Mouse (Mus musculus) CD8-positive naive resting alpha-beta T cell, adult 2 months (primary cell): ENCODE results near the gene Zfp758.
"Not testable (repeated sequence)": the region's sequence is repeated elsewhere in the genome, so short reads cannot be mapped to it uniquely, and the experiment has no call there.

Source experiments
- DNase-seq, 2 experiments: peaks; one replicate each; pipeline ENCODE4 v3.0.0; 2022; ENCODE audit warnings: low read depth in 2 of 2, low spot score in 2 of 2

Gene Zfp758

DNA sequence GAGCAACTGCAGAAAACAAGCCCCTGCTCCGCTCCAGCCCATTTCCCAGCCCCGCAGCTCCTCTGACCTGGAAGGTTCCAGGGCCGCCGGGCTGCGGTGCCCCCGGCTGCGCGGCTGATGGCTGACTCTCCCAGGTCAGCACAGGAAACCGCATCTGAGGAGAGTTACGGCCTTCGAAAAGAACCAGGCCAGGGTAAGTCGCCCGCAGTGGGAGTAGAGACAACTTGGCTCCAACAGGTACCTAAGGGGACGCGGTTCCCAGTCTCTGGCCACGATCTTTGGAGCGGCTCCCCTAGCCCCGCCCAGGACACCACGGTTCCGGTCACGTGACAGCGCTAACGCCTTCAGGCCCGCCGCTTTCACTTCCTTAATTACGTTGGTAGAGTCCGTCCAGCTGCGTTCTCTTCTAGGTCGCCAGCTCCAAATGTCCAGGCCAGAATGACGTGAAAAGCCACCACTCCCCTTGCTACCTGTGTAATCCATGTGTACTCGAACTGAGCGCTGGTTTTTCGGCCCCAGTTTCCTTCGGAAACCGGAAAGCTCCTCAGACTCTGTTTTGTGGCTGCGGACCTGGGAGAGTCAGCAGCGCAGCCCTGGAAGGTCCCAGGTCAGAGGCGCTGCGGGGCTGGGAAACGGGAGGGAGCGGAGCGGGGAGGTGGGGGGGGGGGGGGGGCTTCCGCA lies at the start of gene Zfp758, which contains the start of gene Zfp944:
TSS of gene Zfp758 (plus strand) at position 353 of the 681 bp plus-strand sequence.
TSS of gene Zfp944 (minus strand) at position 300 of the 681 bp plus-strand sequence.
- DNase-seq: peak; percentile 20 to 37

DNA sequence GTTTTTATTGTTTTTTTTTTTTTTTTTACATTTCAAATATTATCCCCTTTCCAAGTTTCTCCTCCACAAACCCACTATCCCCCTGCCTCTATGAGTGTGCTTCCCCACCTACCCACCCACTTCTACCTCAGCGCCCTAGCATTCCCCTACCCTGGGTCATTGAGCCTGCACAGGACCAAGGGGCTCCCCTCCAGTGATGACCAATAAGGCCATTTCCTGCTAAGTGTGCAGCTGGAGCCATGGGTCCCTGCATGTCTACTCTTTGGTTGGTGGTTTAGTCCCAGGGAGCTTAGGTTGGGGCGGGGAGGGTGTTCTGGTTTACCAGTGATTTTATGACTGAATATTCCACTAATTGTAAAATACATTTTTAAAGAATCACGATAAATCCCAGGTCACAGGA lies 47.0 kb upstream of the Zfp758 start:
- not testable (repeated sequence) for DNase-seq

DNA sequence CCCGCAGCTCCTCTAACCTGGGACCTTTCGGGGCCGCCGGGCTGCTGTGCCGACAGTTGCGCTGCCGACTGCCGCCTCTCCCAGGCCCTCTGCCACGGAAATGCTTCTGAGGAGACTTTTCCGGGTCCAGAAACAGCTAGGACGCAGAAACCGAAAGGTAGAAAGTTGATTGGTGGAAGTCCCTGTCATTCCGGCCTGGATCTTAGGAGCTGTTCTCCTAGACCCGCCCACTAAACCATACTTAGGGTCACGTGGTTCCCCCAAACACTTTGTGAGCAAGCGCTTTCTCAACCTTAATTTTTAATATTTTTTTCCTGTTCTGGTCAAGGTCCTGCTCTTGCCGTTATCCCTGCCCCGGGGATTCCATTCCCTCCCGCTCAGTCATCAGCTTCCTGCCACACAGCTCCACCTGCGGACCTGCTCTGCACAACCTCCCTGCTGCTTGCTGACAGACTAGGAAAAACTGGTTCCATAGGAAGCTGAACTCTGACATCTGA lies 46.5 kb upstream of the Zfp758 start, which contains the start of gene CT030661.1:
TSS of gene CT030661.1 (minus strand) at position 108 of the 497 bp plus-strand sequence.
- DNase-seq: peak; percentile 59 to 67

DNA sequence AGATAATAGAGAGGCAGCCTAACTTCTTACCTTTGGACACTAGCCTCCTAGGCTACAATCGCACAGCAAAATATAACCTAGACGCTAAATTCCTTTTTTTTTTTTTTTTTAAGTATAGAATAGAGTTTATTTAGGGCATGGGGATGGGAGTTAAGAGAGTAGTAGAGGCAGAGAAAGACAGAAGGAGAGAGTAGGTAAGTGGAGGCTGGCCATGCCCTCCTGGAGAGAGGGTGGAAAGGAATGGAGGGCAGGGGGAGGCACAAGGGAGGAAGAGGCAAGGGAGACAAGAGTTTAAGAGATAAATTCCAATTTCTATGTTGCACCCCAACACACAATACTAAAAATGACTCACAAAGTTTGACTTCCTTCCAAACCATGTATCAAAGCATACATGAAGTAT lies 46.0 kb upstream of the Zfp758 start:
- DNase-seq: not testable (repeated sequence)

DNA sequence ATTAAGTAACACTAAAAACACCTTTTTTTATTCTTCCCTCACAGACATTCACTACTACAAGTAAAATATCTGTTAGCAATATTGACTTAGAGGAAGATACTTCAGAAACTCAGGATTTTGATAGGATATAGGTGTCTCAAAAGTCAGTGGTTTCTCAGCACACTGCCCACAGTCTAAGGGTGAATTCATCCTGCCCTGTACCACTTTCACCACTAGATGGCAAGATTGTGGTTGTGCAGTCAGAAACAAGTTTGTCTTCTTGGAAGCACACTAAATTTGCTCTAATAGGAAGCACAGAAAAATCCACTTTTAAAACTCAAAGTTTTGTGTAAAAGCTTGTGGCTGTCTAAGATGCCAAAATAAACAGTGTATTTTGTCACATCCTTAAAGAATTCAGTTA lies 8.5 kb upstream of the Zfp758 start:
- peak; percentile 31 to 51 for DNase-seq

DNA sequence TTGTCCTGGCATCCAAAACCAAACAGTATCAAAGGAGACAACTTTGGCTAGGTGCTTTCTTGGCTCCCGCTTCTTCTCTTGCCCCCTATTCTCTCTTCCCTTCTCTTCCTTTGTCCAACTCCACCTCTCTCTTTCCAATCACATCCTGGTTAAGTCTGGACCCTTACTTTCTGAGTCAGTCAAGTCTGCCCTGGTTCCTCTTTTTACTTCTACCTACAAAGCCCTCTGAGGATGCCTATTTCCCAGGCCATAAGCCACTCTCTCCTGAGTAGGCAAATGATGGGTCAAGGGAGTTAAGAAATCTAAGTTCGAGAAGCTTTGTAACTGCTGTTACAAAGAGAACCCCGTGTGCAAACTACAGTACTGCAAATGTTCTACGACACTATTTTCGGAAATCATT lies 681 bp upstream of the Zfp758 start:
- no peak for DNase-seq

DNA sequence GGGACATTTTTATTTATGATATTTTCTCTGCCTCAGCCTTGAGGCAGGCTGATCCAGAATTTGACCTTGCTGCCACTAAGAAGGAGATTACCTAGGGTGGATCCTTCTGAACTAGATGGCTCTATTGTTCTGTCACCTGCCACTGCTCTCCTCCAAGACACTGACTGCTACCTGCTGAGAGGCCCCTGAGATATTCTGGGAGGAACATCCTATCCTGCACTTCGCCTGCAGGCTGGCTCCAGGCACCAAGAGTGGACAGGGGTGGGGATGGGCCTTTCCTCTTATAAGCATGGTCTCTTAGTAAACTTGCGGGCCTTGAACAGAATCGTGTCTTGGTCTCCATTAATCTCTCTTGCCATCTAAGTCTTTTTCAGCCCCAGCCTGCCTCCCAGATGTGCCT lies 2.6 kb downstream of the Zfp758 start:
- no peak for DNase-seq

DNA sequence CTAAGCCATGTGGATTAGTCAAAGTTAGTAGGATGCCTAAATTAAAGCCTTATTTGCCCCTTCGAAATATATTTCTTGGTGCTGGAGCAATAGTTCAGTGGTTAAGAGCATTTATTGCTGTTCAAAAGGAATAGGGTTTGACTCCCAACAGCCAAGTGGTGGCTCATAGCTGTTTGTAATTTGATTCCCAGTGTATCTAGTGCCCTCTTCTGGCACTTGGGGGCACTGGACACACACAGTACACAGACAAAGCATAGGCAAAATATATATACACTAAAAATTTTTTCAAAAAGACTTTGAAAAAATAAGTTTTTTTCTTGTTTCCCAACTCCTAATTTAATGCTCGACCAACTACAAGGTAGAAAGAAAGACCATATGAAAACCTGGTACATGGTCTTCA lies 49.5 kb downstream of the Zfp758 start:
- peak in 1 of 2 experiments; percentile 20 for DNase-seq

DNA sequence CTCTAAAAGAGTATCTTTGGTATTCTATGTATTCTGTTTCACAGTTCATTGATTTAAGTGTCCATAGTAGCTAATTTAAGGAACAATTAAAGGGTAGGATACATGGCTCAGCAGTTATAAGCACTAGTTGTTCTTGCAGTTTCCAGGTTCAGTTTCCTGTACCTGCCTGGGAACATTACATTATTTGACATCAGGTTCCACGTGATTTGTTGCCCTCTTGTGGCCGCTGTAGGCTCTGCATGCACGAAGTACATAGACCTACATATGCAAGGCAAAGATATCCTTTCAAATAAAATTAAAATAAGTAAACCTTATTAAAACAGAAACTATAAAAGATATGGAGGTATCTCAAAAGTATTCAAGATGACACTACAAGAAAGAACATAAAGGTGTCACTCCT lies 56.3 kb downstream of the Zfp758 start:
- DNase-seq: peak; percentile 50 to 68

DNA sequence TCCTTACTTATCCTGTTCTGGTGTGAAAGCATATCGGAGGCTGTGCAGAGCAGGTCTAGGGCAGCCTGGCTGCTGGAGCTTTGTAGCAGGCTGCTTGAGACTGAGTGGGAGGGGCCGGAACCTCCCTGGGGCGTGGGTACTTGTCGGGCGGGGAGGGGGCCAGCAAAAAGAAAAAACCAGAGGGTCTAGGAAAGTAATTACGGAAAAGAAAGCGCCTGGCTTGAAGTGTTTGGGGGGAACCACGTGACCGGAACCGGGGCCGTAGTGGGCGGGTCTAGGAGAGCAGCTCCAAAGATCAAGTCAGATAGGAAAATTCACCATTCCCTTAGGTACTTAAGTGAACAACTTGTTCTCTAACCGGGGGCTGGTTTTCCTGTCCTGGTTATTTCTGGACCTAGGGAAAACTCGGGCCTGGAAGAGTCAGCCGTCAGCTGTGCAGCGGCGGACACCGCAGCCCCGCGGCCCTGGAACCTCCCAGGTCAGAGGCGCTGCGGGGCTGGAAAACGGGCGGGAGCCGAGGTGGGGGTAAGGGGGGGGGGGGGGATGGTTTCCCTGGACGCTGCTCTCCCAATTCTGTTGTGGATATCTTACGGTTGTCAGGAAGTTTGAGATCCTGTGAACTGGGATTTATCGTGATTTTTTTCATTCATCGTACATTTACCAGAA lies 62.8 kb downstream of the Zfp758 start, which contains the start of gene Zfp946:
TSS of gene Zfp946 (plus strand) at position 271 of the 666 bp plus-strand sequence.
- DNase-seq: peak; percentile 49 to 61

DNA sequence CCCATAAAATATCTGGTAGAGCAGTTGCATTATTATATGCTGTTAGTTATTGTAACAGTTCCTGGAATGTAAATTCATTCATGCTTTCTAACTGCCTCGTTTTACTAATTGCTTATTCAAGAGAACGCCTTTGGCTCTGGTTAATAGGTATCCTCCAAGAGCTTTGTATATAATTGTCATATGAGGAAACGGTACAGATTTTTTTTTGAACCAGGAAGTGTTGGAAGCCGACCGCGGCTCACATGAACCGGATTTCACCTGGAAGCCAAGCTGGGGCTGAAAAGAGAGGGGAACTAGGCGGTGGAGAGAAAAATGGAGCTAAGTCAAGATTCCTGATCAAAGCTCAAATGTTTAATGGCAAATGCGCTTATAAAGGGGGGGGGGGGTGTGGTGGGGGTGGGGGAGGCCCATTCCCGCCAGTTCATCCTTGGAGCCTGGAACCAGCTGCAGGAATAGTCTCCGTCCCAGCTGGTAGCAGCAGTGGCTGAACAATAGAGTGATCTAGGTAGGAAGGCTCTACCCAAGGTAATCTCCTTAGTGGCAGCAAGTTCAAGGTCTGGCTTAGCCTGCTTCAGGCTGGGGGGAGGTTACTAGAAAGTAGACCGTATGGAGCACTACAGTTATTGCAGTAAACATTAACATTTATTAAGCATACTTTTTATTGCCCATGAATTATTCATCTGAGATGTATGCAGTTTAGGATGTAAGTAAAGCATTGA lies 63.5 kb downstream of the Zfp758 start:
- no peak for DNase-seq
